Mouse (Mus musculus) left cerebral cortex, postnatal 10 days (tissue): Measurements from ENCODE around the gene Cst6. TPM values are rescaled to one million over a fixed set of nuclear protein-coding genes. Genes with fewer than 3 reads are reported as not detected.

Experiments
- DNase-seq, 2 experiments: peaks; one replicate each; pipeline ENCODE4 v3.0.0; 2021 to 2022; ENCODE audit warnings: low spot score in 2 of 2, mixed read lengths in 1 of 2; ENCODE audit errors: extremely low spot score in 1 of 2
- intact Hi-C: fragments of 180-260 bp; cut with DNase I; formaldehyde crosslinking; loops from one replicate; pipeline ENCODE4 v1.15.1; 2025
- total RNA-seq, 2 experiments: library from RNA; stranded (reverse); gene quantifications; 2 replicates each; pipeline ENCODE4 v1.2.3; 2021

Gene Cst6
- total RNA-seq, 2 experiments from 2014 or later: 10.4 to 13.8 TPM

DNA sequence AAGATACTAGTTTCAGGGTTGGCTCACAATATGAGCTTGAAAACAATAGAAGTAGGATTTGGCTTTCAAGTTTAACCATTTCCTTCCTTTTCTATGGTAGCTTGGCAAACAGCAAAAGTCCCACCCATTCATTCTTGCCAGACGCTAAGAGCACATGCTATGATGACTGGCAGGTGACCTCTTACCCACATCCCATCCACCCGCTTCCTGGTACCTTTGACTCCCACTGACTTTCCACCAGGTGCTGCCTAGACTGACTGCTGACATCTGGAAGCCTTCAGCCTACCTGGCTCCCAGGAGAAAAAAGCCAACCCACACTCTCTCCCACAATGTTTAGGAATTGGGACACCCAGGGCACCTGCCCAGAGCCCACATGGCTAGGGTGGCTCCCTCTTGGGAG lies 14.8 kb upstream of the Cst6 start:
- intact Hi-C loops: no loop called here
- no peak for DNase-seq

DNA sequence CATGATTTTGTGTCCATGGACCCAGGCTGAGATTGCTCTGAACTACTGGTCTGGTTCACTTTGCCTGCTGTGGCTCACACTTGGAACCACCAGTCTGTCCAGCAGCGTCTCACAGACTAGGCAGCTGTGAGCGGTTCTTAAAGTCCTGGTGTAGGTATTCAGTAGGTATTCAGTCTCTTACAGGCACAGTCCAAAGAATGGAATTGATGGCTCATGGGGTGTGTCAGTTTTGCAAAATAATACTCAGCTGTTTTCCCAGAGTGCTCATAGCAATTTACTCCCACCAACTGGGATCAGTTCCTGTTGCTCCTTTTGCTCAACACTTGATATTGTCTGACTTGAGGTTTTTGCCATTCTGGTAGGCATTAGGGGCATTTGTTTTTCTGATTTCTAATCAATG lies 12.8 kb upstream of the Cst6 start:
- no peak for DNase-seq
- intact Hi-C loops: no loop called here

- intact Hi-C loops: loop anchor here (10.0 kb wide), 1 partner anchor 51 kb away; no protein-coding TSS in a partner anchor
- no peak for DNase-seq
Measured at GRCm38 (mm10) chr19:5356080-5356479, 6.7 kb upstream of the Cst6 start.

DNA sequence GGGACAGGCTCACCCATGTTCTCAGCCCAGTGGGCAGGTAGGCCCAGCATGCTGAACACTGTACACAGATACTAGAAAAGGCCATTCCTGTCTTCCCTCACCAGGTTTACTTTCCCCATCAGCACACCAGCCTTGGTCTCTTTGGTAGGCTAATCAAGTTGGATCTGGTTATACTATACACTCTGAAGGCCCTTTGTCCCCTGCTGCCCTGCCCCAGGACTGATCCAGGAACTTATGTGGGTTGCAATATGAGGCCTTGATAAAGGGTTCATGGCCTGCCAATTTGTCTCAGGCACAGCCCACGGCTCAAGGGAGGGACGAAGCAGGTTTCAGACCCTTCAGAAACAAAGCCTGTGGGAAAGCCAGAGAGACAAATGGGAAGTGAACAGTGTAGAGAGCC lies 4.2 kb upstream of the Cst6 start:
- intact Hi-C loops: loop anchor here (10.0 kb wide), 1 partner anchor 49 kb away; no protein-coding TSS in a partner anchor
- no peak for DNase-seq

- intact Hi-C loops: no loop called here
- DNase-seq: peak in 1 of 2 experiments; percentile 37
Measured at GRCm38 (mm10) chr19:5348526-5349501, 560 bp downstream of the Cst6 start.

- no peak for DNase-seq
- intact Hi-C loops: no loop called here
Measured at GRCm38 (mm10) chr19:5348064-5348463, 1.3 kb downstream of the Cst6 start.

- intact Hi-C loops: no loop called here
Measured at GRCm38 (mm10) chr19:5345297-5346131, 3.9 kb downstream of the Cst6 start.

DNA sequence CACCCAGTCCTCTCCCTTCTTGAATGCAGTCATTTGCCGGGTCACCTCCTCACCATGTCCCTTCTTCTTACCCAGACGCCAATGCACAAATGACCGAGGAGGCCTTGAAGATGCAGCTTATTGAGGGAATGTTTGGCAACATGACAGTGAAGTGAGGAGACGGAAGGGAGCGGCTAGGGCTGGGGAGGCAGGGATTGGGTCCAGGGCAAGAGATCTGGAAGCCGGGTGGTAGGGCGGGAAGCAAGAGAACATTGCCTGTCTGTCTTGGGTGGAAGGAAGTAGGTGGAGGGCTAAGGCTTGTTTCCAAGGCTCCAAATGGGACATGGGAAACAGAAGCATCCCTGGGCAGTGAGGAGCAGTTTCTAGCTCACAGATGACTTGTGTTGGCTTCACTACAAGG lies 8.0 kb downstream of the Cst6 start:
- intact Hi-C loops: no loop called here
- DNase-seq: no peak

More at GRCm38 (mm10) chr19:5345297-5346131, 3.9 kb downstream of the Cst6 start:
- DNase-seq: peak in 1 of 2 experiments; percentile 46

- intact Hi-C loops: no loop called here
Measured at GRCm38 (mm10) chr19:5337975-5338374, 11.4 kb downstream of the Cst6 start.

GRCm38 (mm10) chr19:5335441-5335840 lies 13.9 kb downstream of the Cst6 start, which contains the start of gene Catsper1:
TSS of gene Catsper1 (plus strand) at chr19:5335741.
- intact Hi-C loops: no loop called here
- no peak for DNase-seq

More at GRCm38 (mm10) chr19:5337975-5338374, 11.4 kb downstream of the Cst6 start:
- DNase-seq: peak; percentile 27 to 81

DNA sequence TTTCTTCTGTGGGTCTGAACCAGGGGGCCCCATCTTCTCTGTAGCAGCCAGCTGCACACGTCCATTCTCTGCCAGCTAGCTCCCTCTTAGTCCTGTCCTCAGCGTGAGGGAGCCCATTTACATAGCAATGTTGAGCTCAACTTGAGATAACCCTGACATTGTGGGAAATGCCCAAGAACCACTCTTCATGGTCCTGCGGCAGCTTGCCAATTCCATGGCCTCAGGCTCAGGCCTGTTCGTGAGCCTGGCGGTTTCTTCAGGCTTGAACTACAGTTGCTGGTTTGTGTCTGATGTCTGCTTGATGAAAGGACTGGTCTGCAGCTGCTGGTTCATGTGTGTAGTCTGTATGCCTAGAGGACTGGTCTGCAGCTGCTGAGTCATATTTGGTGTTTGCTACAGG lies 14.6 kb downstream of the Cst6 start:
- intact Hi-C loops: no loop called here
- no peak for DNase-seq

- intact Hi-C loops: no loop called here
- no peak for DNase-seq
Measured at GRCm38 (mm10) chr19:5327970-5328369, 21.4 kb downstream of the Cst6 start.

- intact Hi-C loops: no loop called here
- peak in 1 of 2 experiments; percentile 41 for DNase-seq
Measured at GRCm38 (mm10) chr19:5323801-5324200, 25.6 kb downstream of the Cst6 start.

DNA sequence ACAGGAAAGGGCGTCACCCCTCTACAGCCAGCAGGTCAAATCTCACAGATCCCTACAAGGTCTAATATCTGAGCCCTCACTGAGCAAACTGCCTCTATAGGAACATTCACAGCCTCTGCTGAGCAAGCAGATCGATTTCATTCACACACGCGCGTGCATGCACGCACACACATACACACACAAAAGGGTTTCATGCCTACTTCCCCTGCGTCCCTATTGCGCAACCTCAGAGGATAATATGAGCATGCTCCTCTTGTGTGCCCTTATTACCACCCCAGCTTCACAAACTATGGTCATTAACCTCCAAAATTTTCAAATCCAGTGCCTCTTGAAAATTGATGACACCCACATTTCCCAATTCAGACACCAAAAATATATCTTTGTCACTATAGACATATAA lies 36.2 kb downstream of the Cst6 start:
- intact Hi-C loops: no loop called here
- no peak for DNase-seq

DNA sequence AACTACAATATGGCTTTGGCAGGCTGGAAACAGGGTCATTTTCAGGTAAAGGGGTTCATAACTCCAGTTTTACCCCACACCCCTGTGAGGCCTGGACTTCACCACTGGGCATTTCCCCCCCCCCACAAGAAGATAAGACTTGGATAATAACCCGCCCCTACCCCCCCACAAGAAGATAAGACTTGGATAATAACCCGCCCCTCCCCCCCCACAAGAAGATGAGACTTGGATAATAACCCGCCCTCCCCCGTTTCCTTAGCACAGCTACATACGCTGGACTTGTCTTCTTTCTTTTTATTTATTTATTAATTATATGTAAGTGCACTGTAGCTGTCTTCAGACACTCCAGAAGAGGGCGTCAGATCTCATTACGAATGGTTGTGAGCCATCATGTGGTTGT lies 40.3 kb downstream of the Cst6 start:
- intact Hi-C loops: loop anchor here (10.0 kb wide), 1 partner anchor 46 kb away; no protein-coding TSS in a partner anchor
- peak in 1 of 2 experiments; percentile 43 for DNase-seq

DNA sequence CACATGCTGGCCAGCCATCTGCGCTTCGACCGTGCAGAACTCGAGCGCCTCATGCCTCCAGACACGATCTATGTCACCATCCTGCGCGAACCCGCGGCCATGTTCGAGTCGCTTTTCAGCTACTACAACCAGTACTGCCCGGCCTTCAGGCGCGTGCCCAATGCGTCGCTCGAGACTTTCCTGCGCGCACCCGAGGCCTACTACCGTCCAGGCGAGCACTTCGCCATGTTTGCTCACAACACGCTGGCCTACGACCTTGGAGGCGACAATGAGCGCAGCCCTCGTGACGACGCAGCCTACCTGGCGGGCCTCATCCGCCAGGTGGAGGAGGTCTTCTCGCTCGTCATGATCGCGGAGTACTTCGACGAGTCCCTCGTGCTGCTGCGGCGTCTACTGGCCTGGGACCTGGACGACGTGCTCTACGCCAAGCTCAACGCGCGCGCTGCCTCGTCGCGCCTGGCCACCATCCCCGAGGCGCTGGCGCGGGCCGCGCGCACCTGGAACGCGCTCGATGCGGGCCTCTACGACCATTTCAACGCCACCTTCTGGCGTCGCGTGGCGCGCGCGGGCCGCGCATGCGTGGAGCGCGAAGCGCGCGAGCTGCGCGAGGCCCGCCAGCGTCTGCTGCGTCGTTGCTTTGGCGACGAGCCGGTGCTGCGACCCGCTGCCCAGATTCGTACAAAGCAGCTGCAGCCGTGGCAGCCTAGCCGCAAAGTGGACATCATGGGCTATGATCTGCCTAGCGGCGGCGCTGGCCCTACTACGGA lies 42.2 kb downstream of the Cst6 start:
- intact Hi-C loops: loop anchor here (10.0 kb wide), 1 partner anchor 48 kb away; no protein-coding TSS in a partner anchor
- DNase-seq: peak in 1 of 2 experiments; percentile 40

GRCm38 (mm10) chr19:5306279-5306678 lies 43.1 kb downstream of the Cst6 start:
- intact Hi-C loops: loop anchor here (10.0 kb wide), 1 partner anchor 49 kb away; no protein-coding TSS in a partner anchor
- no peak for DNase-seq

- intact Hi-C loops: loop anchor here (10.0 kb wide), 1 partner anchor 52 kb away; no protein-coding TSS in a partner anchor
- peak in 1 of 2 experiments; percentile 76 for DNase-seq
Measured at GRCm38 (mm10) chr19:5302455-5302854, 46.9 kb downstream of the Cst6 start.
